Mouse (Mus musculus) lung, embryonic 15.5 days (tissue): ENCODE results near the gene Olfr1295. TPM values are rescaled to one million over a fixed set of nuclear protein-coding genes. Genes with fewer than 3 reads are reported as not detected.

ENCODE experiments used
- ATAC-seq: fragments of 200-750 bp; cut with Nextera tagmentation; 2 replicates; pipeline ENCODE4 v1.8.0; 2017; ENCODE audit warnings: moderate number of reproducible peaks, borderline replicate concordance; ENCODE audit not compliant: low FRiP score, low TSS enrichment; ENCODE audit errors: extremely low read depth
- H3K27ac ChIP-seq: fragments of 300-500 bp; sonication (generic); 2 replicates; pipeline ENCODE4 v1.5.1; 2015; ENCODE audit warnings: moderate library complexity, mild to moderate bottlenecking, inconsistent platforms
- H3K27me3 ChIP-seq: fragments of 300-500 bp; sonication (generic); 2 replicates; pipeline ENCODE4 v1.6.1; 2015; ENCODE audit warnings: inconsistent platforms
- H3K36me3 ChIP-seq: fragments of 300-500 bp; sonication (generic); 2 replicates; pipeline ENCODE4 v1.6.1; 2015; ENCODE audit warnings: inconsistent platforms
- H3K4me1 ChIP-seq: fragments of 300-500 bp; sonication (generic); 2 replicates; pipeline ENCODE4 v1.6.1; 2015; ENCODE audit warnings: inconsistent platforms
- H3K4me2 ChIP-seq: fragments of 300-500 bp; sonication (generic); 2 replicates; pipeline ENCODE4 v1.6.1; 2015; ENCODE audit warnings: inconsistent platforms, mild to moderate bottlenecking, moderate library complexity
- H3K4me3 ChIP-seq: fragments of 300-500 bp; sonication (generic); 2 replicates; pipeline ENCODE4 v1.5.1; 2015; ENCODE audit warnings: mild to moderate bottlenecking, inconsistent platforms
- H3K9ac ChIP-seq: fragments of 300-500 bp; sonication (generic); 2 replicates; pipeline ENCODE4 v1.6.1; 2015; ENCODE audit warnings: inconsistent platforms
- H3K9me3 ChIP-seq: fragments of 300-500 bp; sonication (generic); 2 replicates; pipeline ENCODE4 v1.6.1; 2016; ENCODE audit warnings: inconsistent platforms
- WGBS: fragments of 180-500 bp; shearing (Covaris S2); methylation state at CpG from one replicate; pipeline ENCODE4 v1.1.7; 2015; 5-methylcytosine and 5-hydroxymethylcytosine counted together
- polyA plus RNA-seq: library from polyadenylated mRNA; unstranded; fragments of >200 nt; fragmentation: Nextera tagmentation; extraction: Ambion mirVana; gene quantifications from 2 replicates; pipeline ENCODE4 v1.2.1, GENCODE M21; 2015

Olfr1295 gene
- polyA plus RNA-seq: not detected in 2 replicates

GRCm38 (mm10) chr2:111569581-111569980, at the start of gene Olfr1295:
Gene Olfr1295, minus strand, starts transcription at chr2:111569681.
- no peak for ATAC-seq
- H3K27me3 ChIP-seq: no peaks in the 10 kb centered on the region
- H3K9ac ChIP-seq: no peak within 1 kb of the TSS
- no peaks in the 10 kb centered on the region for H3K36me3 ChIP-seq
- H3K4me2 ChIP-seq: no peak within 1 kb of the TSS
- no peaks in the 10 kb centered on the region for H3K4me1 ChIP-seq
- H3K4me3 ChIP-seq: no peak within 1 kb of the TSS
- no peaks in the 10 kb centered on the region for H3K9me3 ChIP-seq
- H3K27ac ChIP-seq: no peak within 1 kb of the TSS

DNA sequence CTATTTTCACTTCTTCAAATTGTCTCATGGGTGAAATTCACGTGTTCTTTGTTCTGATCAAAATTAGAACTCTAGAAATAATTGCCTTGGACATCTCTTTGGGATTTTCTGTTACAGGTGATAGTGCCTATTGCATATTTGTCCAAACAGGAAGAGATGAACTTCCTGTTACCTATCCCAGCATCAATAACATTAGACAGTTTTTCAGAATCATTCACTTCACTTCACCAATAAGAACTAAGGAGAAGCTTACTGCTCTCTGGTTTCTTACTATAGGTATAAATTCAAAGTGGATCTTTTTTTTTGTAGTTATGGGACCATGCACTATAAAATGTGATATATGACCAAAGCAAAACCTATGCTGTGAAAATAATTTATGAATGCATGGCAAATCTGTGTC, 29.3 kb downstream of the Olfr1295 start, which contains the start of gene Olfr1294:
Gene Olfr1294 (minus strand): TSS at position 101 of the 400 bp plus-strand sequence.
- H3K9ac ChIP-seq: no peak within 1 kb of the TSS
- no peaks in the 10 kb centered on the region for H3K9me3 ChIP-seq
- ATAC-seq: no peak
- no peaks in the 10 kb centered on the region for H3K27me3 ChIP-seq
- H3K36me3 ChIP-seq: no peaks in the 10 kb centered on the region
- H3K4me1 ChIP-seq: no peaks in the 10 kb centered on the region
- H3K4me3 ChIP-seq: no peak within 1 kb of the TSS
- WGBS: 35% methylated on average over 1 of the region's 1 CpGs
- H3K4me2 ChIP-seq: no peak within 1 kb of the TSS
- no peak within 1 kb of the TSS for H3K27ac ChIP-seq

DNA sequence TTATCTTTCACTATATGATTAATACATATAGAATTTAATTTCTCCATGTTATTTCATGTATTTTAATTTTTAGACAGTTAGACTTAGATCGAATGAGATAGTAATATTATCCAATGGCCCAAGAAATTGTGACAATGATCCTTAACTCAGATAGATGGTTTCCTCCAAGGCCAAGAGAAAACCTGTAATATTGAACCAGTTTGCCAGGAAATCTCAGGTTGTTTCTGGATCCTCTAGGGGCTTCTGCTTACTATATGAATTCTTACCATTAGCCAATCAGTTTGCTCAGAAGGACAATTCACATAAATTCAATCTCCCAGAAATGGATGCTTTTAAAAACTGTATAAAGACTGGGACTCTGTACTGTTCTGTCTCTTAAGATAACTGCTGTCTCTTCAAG, 44.6 kb downstream of the Olfr1295 start, which contains the start of gene Olfr1293-ps:
Gene Olfr1293-ps (plus strand): TSS at position 301 of the 400 bp plus-strand sequence.
- H3K9ac ChIP-seq: no peak within 1 kb of the TSS
- no peaks in the 10 kb centered on the region for H3K9me3 ChIP-seq
- no peak within 1 kb of the TSS for H3K4me2 ChIP-seq
- no peak within 1 kb of the TSS for H3K27ac ChIP-seq
- no peaks in the 10 kb centered on the region for H3K27me3 ChIP-seq
- no peaks in the 10 kb centered on the region for H3K4me1 ChIP-seq
- no peaks in the 10 kb centered on the region for H3K36me3 ChIP-seq
- 72% methylated on average over 1 of the region's 1 CpGs for WGBS
- H3K4me3 ChIP-seq: no peak within 1 kb of the TSS
- ATAC-seq: no peak

- no peak for ATAC-seq
- H3K9me3 ChIP-seq: no peaks in the 10 kb centered on the region
- WGBS: 87% methylated on average over 10 of the region's 10 CpGs
- H3K27ac ChIP-seq: no peak overlapping the region
- no peaks in the 10 kb centered on the region for H3K36me3 ChIP-seq
- H3K4me1 ChIP-seq: no peaks in the 10 kb centered on the region
- H3K4me2 ChIP-seq: no peak overlapping the region
- no peaks in the 10 kb centered on the region for H3K27me3 ChIP-seq
- H3K9ac ChIP-seq: no peak overlapping the region
- no peak overlapping the region for H3K4me3 ChIP-seq
Measured at GRCm38 (mm10) chr2:111517451-111517850, 52.0 kb downstream of the Olfr1295 start.

Other genes with a start within 250 kb of the Olfr1295 start
- not detected in 2 replicates for gene Olfr1281, start 243.2 kb downstream of the Olfr1295 start, polyA plus RNA-seq
- gene Olfr1282, start 233.6 kb downstream of the Olfr1295 start, polyA plus RNA-seq: not detected in 2 replicates
- gene Olfr1283, start 202.9 kb downstream of the Olfr1295 start, polyA plus RNA-seq: not detected in 2 replicates
- gene Olfr1284, start 194.2 kb downstream of the Olfr1295 start, polyA plus RNA-seq: not detected in 2 replicates
- gene Olfr1286, start 146.6 kb downstream of the Olfr1295 start, polyA plus RNA-seq: not detected in 2 replicates
- gene Olfr1287, start 120.5 kb downstream of the Olfr1295 start, polyA plus RNA-seq: not detected in 2 replicates
- gene Olfr1288, start 95.6 kb downstream of the Olfr1295 start, polyA plus RNA-seq: not detected in 2 replicates
- not detected in 2 replicates for gene Olfr1289, start 88.9 kb downstream of the Olfr1295 start, polyA plus RNA-seq
- gene Olfr1290, start 75.9 kb downstream of the Olfr1295 start, polyA plus RNA-seq: not detected in 2 replicates
- not detected in 2 replicates for gene Olfr1291-ps1, start 72.5 kb downstream of the Olfr1295 start, polyA plus RNA-seq
- not detected in 2 replicates for gene Olfr1293-ps, start 44.5 kb downstream of the Olfr1295 start, polyA plus RNA-seq
- gene Olfr1294, start 29.4 kb downstream of the Olfr1295 start, polyA plus RNA-seq: not detected in 2 replicates
- gene Olfr1297, start 56.8 kb upstream of the Olfr1295 start, polyA plus RNA-seq: not detected in 2 replicates
- gene Olfr1298, start 79.5 kb upstream of the Olfr1295 start, polyA plus RNA-seq: not detected in 2 replicates
- not detected in 2 replicates for gene Olfr1299, start 91.7 kb upstream of the Olfr1295 start, polyA plus RNA-seq
- gene Olfr1301, start 181.3 kb upstream of the Olfr1295 start, polyA plus RNA-seq: not detected in 2 replicates
- gene Olfr1302, start 207.7 kb upstream of the Olfr1295 start, polyA plus RNA-seq: not detected in 2 replicates